Mouse (Mus musculus) myocyte (in vitro differentiated cells): Measurements from ENCODE around the gene Sptbn4.

Source experiments
- E2F4 ChIP-seq: IDR thresholded peaks from one replicate; pipeline ENCODE4 v1.6.1; 2011; ENCODE audit warnings: mild to moderate bottlenecking, control low read depth, moderate library complexity; ENCODE audit not compliant: insufficient read depth
- MAX ChIP-seq: IDR thresholded peaks from one replicate; pipeline ENCODE4 v1.6.1; 2011; ENCODE audit warnings: low read depth, mild to moderate bottlenecking, control low read depth
- MYOG ChIP-seq, 3 experiments: IDR thresholded peaks; one replicate each; pipeline ENCODE4 v1.6.1; 2011; ENCODE audit warnings: control low read depth in 2 of 3, low read depth in 2 of 3, mild to moderate bottlenecking in 2 of 3; ENCODE audit not compliant: insufficient read length in 2 of 3, control insufficient read depth in 1 of 3, insufficient read depth in 1 of 3
- POLR2A ChIP-seq: IDR thresholded peaks from one replicate; pipeline ENCODE4 v1.6.1; 2011; ENCODE audit warnings: low read depth, mild to moderate bottlenecking, control low read depth, moderate library complexity; ENCODE audit not compliant: insufficient read length
- POLR2AphosphoS2 ChIP-seq: IDR thresholded peaks from one replicate; pipeline ENCODE4 v1.6.1; 2011; ENCODE audit warnings: low read depth, control low read depth; ENCODE audit not compliant: insufficient read length
- TCF12 ChIP-seq: IDR thresholded peaks from one replicate; pipeline ENCODE4 v1.6.1; 2011; ENCODE audit warnings: mild to moderate bottlenecking, control low read depth; ENCODE audit not compliant: poor library complexity, insufficient read depth, severe bottlenecking

DNA sequence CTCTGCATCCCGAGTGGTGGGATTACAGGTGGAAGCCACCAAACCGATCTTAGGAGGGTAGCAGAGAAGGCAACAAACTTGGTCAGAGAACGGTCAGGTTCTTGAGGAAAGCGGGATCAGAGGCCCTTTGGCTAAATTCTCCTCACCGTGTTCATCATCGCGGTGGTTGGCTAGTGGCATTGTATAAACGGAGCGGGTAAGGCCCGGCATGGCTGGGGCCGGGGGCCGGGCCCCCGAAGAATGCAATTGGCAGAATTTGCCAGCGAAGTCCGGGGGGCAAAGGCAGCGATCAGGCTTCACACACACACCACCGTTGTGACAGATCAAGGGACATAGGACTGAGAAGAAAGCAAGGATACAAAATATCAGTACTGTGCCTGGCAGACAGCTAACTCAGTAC, 117.5 kb downstream of the Sptbn4 start:
- TF ChIP-seq E2F4 (no peak), TCF12 (no peak), POLR2A (no peak), MAX (no peak), MYOG (IDR thresholded peaks at IDR 0.05; ENCODE audit: control insufficient read depth in 1 of 3, insufficient read depth in 1 of 3, insufficient read length in 2 of 3, low read depth in 2 of 3) (no peak), POLR2AphosphoS2 (no peak)
